Mouse (Mus musculus): ENCODE data around the gene 5730522E02Rik.

5730522E02Rik gene

GRCm38 (mm10) chr11:26128385-26128784, 82.2 kb downstream of the 5730522E02Rik start:
- DNase-seq (ENCODE audit: low spot score in 2 of 2) = no peak

DNA sequence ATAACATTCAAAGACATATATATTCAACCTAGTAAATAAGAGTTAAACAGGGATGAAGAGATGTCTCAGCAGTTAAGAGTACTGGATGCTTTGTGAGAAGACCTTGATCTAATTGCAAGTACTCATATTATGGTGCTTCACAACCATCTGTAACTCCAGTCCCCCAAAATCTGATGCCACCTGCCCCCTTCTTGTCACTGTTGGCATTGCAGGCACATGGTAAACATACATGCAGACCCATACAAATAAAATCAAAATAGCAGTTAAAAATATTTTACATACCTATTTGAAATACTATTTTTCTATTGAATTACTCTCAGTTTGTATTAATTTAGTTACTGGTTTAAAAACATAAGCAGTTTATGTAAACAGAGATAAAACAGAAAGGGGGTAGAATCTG, 84.6 kb downstream of the 5730522E02Rik start:
- DNase-seq (ENCODE audit: low spot score in 2 of 2) = no peak

- no peak for DNase-seq (ENCODE audit: low spot score in 2 of 2)
Measured at GRCm38 (mm10) chr11:26120781-26121557, 89.6 kb downstream of the 5730522E02Rik start.

DNA sequence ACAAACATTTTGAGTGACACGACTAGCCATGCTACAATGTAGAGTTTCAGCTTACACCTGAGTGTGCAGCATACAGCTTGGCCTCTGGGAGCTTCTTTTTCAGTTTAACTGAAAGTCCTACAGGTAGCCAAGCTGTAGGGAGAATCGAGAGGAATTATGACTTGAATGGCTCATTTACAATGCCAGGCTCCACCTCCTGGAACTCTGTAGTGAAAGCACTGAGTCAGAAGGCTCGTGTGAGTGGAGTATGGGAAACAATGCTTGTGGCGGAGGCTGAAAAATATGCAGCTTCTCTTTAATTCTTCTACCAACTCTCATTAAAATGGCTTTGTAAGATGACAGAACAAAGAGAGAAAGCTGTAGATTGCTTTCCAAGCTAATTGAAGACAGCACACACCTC, 92.9 kb downstream of the 5730522E02Rik start:
- peak; percentile 24 to 39 for DNase-seq (ENCODE audit: low spot score in 2 of 2)

- DNase-seq (ENCODE audit: low spot score in 2 of 2) = no peak
Measured at GRCm38 (mm10) chr11:26112206-26112605, 98.4 kb downstream of the 5730522E02Rik start.

GRCm38 (mm10) chr11:26108647-26109046, 101.9 kb downstream of the 5730522E02Rik start:
- no peak for DNase-seq (ENCODE audit: low spot score in 2 of 2)

- no peak for DNase-seq (ENCODE audit: low spot score in 2 of 2)
Measured at GRCm38 (mm10) chr11:26104680-26105079, 105.9 kb downstream of the 5730522E02Rik start.

DNA sequence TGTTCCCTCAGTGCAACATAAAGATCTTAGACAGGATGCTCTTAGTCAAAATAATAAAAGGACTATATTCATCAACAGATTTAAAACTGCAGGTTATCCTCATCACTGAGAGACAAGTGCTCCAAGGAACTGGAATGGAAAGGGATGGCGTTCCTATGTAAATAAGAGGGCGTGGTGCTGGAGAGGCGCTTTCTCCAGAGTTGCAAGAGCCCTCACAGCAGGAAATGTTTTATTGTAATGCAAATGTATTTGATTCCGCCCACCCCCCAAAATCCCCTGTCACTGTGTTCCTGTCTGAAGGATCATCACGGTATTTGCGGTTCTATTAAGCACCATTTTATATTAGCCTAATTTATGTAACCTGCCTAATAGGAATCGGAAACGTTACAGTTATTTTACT, 106.9 kb downstream of the 5730522E02Rik start:
- no peak for DNase-seq (ENCODE audit: low spot score in 2 of 2)

DNA sequence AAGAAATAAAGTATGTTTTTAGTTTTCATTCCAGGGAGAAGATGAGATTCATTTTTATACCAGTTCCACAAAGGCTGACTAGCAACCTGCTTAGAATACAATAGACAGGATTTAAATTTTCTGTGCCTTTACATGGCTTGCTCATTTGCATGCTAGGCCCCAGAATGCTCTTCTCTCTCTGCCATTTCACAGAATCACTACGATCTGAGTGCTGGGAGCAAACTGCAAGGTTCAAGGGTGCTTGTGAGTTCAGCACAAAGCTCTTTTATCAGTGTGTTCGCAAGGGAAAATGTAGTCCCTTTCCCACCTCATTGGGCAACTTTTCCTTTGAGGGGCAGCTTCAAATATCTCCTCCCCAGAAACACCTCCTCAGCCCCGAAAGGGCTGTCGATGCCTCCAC, 107.7 kb downstream of the 5730522E02Rik start:
- no peak for DNase-seq (ENCODE audit: low spot score in 2 of 2)

GRCm38 (mm10) chr11:26100077-26100476, 110.5 kb downstream of the 5730522E02Rik start:
- DNase-seq (ENCODE audit: low spot score in 2 of 2) = no peak

GRCm38 (mm10) chr11:26098933-26099332, 111.6 kb downstream of the 5730522E02Rik start:
- DNase-seq (ENCODE audit: low spot score in 2 of 2) = no peak

- no peak for DNase-seq (ENCODE audit: low spot score in 2 of 2)
Measured at GRCm38 (mm10) chr11:26096095-26096494, 114.5 kb downstream of the 5730522E02Rik start.

GRCm38 (mm10) chr11:26088993-26089392, 121.6 kb downstream of the 5730522E02Rik start:
- DNase-seq (ENCODE audit: low spot score in 2 of 2) = no peak

DNA sequence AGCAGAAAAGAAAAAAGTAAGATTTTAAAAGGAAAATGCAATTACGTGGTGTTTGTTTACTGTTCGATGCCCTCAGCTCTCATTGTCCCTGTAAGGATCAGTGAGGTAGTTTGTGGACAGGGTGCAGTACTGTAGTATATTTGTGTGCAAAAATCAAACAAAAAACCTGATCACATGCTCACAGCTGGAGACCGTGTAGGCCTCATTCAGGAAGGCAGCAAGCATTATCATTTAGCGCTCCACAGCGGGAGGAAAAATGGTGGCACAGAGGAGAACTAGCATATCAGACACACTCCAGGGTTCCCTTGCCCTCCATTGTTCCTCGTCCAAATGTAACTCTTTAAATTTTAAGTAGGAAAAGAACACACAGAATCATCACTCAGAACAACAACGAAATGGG, 123.9 kb downstream of the 5730522E02Rik start:
- DNase-seq (ENCODE audit: low spot score in 2 of 2) = no peak

GRCm38 (mm10) chr11:26085380-26086035, 125.1 kb downstream of the 5730522E02Rik start:
- DNase-seq (ENCODE audit: low spot score in 2 of 2) = no peak

DNA sequence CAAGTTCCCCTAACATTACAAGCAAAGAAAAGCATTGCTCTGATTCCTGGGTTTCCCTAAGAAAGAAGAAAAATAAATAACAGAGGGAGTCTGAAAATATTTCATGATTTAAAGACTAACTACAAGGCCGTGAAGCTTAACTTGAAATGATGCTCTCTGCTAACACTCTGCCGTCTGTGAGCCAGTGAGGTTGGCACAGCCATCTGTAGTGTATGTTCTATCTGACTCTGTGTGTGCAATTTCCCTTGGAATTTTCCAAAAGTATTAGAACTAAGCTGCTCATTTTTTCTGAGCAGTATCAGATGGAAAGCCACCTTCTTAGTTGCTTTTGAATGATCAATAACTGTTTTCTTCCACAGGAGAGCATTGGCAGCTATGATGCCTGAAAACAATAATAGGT, 134.2 kb downstream of the 5730522E02Rik start:
- no peak for DNase-seq (ENCODE audit: low spot score in 2 of 2)

- DNase-seq (ENCODE audit: low spot score in 2 of 2) = no peak
Measured at GRCm38 (mm10) chr11:26075536-26075935, 135.0 kb downstream of the 5730522E02Rik start.

- DNase-seq (ENCODE audit: low spot score in 2 of 2) = peak; percentile 79 to 81
Measured at GRCm38 (mm10) chr11:26073638-26074294, 136.8 kb downstream of the 5730522E02Rik start.

- DNase-seq (ENCODE audit: low spot score in 2 of 2) = no peak
Measured at GRCm38 (mm10) chr11:26072101-26072500, 138.5 kb downstream of the 5730522E02Rik start.

GRCm38 (mm10) chr11:26063252-26063651, 147.3 kb downstream of the 5730522E02Rik start:
- no peak for DNase-seq (ENCODE audit: low spot score in 2 of 2)

- no peak for DNase-seq (ENCODE audit: low spot score in 2 of 2)
Measured at GRCm38 (mm10) chr11:26061471-26062137, 149.0 kb downstream of the 5730522E02Rik start.

GRCm38 (mm10) chr11:26013527-26013926, 197.0 kb downstream of the 5730522E02Rik start:
- peak in 1 of 2 experiments; percentile 34 for DNase-seq (ENCODE audit: low spot score in 2 of 2)
